Mouse (Mus musculus) ES-E14 (cell line): Measurements from ENCODE around the gene Gfpt1. TPM values are rescaled to one million over a fixed set of nuclear protein-coding genes. Genes with fewer than 3 reads are reported as not detected.

Experiments
- DNase-seq: peaks from one replicate; pipeline ENCODE4 v3.0.0-alpha.2; 2013; ENCODE audit warnings: low read depth, low spot score
- H3K27ac ChIP-seq: 2 replicates; pipeline ENCODE4 v1.5.1; 2012; ENCODE audit warnings: low read depth, mild to moderate bottlenecking, low read length, moderate library complexity, mixed read lengths; ENCODE audit not compliant: poor library complexity, insufficient read depth, severe bottlenecking
- H3K36me3 ChIP-seq: 2 replicates; pipeline ENCODE4 v1.6.1; 2012; ENCODE audit warnings: mild to moderate bottlenecking, low read length, moderate library complexity, mixed read lengths; ENCODE audit not compliant: control insufficient read depth, poor library complexity, insufficient read depth, severe bottlenecking
- H3K4me1 ChIP-seq, 2 experiments: fragments of 150-350 bp in 1 of 2; sonication (generic) in 1 of 2; 2 replicates each; pipeline ENCODE4 v1.6.1; 2012; ENCODE audit warnings: low read length in 2 of 2, mild to moderate bottlenecking in 1 of 2, mixed read lengths in 1 of 2; ENCODE audit not compliant: control insufficient read depth in 2 of 2, insufficient read depth in 2 of 2, poor library complexity in 1 of 2
- H3K4me3 ChIP-seq, 2 experiments: fragments of 150-350 bp in 1 of 2; sonication (generic) in 1 of 2; 2 replicates each; pipeline ENCODE4 v1.5.1; 2012; ENCODE audit warnings: low read length in 2 of 2, low read depth in 1 of 2, mild to moderate bottlenecking in 1 of 2, mixed read lengths in 1 of 2; ENCODE audit not compliant: insufficient read depth in 1 of 2, poor library complexity in 1 of 2, severe bottlenecking in 1 of 2
- H3K9ac ChIP-seq: 2 replicates; pipeline ENCODE4 v1.6.1; 2012; ENCODE audit warnings: low read depth, mild to moderate bottlenecking, low read length, mixed read lengths; ENCODE audit not compliant: poor library complexity, insufficient read depth, severe bottlenecking
- H3K9me3 ChIP-seq: fragments of 150-350 bp; sonication (generic); 2 replicates; pipeline ENCODE4 v1.6.1; 2012; ENCODE audit warnings: low read depth, mild to moderate bottlenecking, low read length; ENCODE audit not compliant: control insufficient read depth, insufficient read depth
- CHD2 ChIP-seq: IDR thresholded peaks from 2 replicates; pipeline ENCODE4 v1.6.1; 2014; ENCODE audit warnings: mild to moderate bottlenecking, low read depth, low read length, inconsistent platforms
- HCFC1 ChIP-seq: IDR thresholded peaks from 2 replicates; pipeline ENCODE4 v1.6.1; 2012; ENCODE audit warnings: low read length, inconsistent platforms, borderline replicate concordance; ENCODE audit not compliant: insufficient read depth
- MAFK ChIP-seq: IDR thresholded peaks from 2 replicates; pipeline ENCODE4 v1.6.1; 2014; ENCODE audit warnings: mild to moderate bottlenecking, low read depth, low read length, inconsistent platforms; ENCODE audit not compliant: insufficient read depth
- ZC3H11A ChIP-seq: IDR thresholded peaks from 2 replicates; pipeline ENCODE4 v1.6.1; 2012; ENCODE audit warnings: low read depth, mild to moderate bottlenecking, inconsistent platforms, low read length, borderline replicate concordance
- ZNF384 ChIP-seq: IDR thresholded peaks from 2 replicates; pipeline ENCODE4 v1.6.1; 2012; ENCODE audit warnings: low read depth, low read length, inconsistent platforms
- in situ Hi-C, 2 experiments: fragments of 600-800 bp; cut with MboI; formaldehyde crosslinking; loops; one replicate each; pipeline ENCODE4 v1.15.1; 2025; ENCODE audit warnings: low sequenced_read_pairs in 2 of 2, inconsistent platforms in 1 of 2; ENCODE audit not compliant: unreplicated experiment in 2 of 2
- total RNA-seq: library from RNA; depleted of rRNA; stranded (reverse); fragments of 300-350 nt; gene quantifications from 2 replicates; pipeline ENCODE4 v1.2.3, GENCODE M21; 2012

Gfpt1 gene
- total RNA-seq, 1 experiment: 16.6 TPM

GRCm38 (mm10) chr6:87130628-87131027 lies 88.0 kb downstream of the Gfpt1 start:
- Histone ChIP-seq H3K4me1 (no peaks in the 10 kb centered on the region), H3K4me3 (no peak overlapping the region), H3K9me3 (no peaks in the 10 kb centered on the region), H3K9ac (no peak overlapping the region), H3K36me3 (no peaks in the 10 kb centered on the region), H3K27ac (no peak overlapping the region)
- no peak for DNase-seq
- TF ChIP-seq ZC3H11A: no peak
- no peak for TF ChIP-seq MAFK
- TF ChIP-seq HCFC1: no peak
- in situ Hi-C loops: no loop called here

- H3K27ac ChIP-seq: no peak overlapping the region
- H3K4me3 ChIP-seq: no peak overlapping the region
- no peaks in the 10 kb centered on the region for H3K36me3 ChIP-seq
- no peak overlapping the region for H3K9ac ChIP-seq
- DNase-seq: no peak
- no peaks in the 10 kb centered on the region for H3K9me3 ChIP-seq
- TF ChIP-seq HCFC1: no peak
- no peak for TF ChIP-seq CHD2
- no peak for TF ChIP-seq ZNF384
- TF ChIP-seq ZC3H11A: no peak
- no peak for TF ChIP-seq MAFK
- no peaks in the 10 kb centered on the region for H3K4me1 ChIP-seq
- in situ Hi-C loops: no loop called here
Measured at GRCm38 (mm10) chr6:87131078-87131477, 88.4 kb downstream of the Gfpt1 start.

GRCm38 (mm10) chr6:87133520-87133919 lies 90.9 kb downstream of the Gfpt1 start:
- no peaks in the 10 kb centered on the region for H3K9me3 ChIP-seq
- H3K4me3 ChIP-seq: no peak overlapping the region
- no peaks in the 10 kb centered on the region for H3K4me1 ChIP-seq
- H3K36me3 ChIP-seq: no peaks in the 10 kb centered on the region
- H3K9ac ChIP-seq: no peak overlapping the region
- no peak for DNase-seq
- no peak overlapping the region for H3K27ac ChIP-seq
- in situ Hi-C loops: no loop called here
- TF ChIP-seq ZNF384: no peak
- no peak for TF ChIP-seq MAFK
- TF ChIP-seq HCFC1: no peak

- no peaks in the 10 kb centered on the region for H3K4me1 ChIP-seq
- no peaks in the 10 kb centered on the region for H3K36me3 ChIP-seq
- no peak overlapping the region for H3K9ac ChIP-seq
- in situ Hi-C loops: no loop called here
- H3K27ac ChIP-seq: no peak overlapping the region
- H3K9me3 ChIP-seq: no peaks in the 10 kb centered on the region
- TF ChIP-seq HCFC1 (no peak), ZNF384 (no peak), MAFK (no peak), ZC3H11A (no peak), CHD2 (no peak)
- H3K4me3 ChIP-seq: no peak overlapping the region
- no peak for DNase-seq
Measured at GRCm38 (mm10) chr6:87133966-87134546, 91.4 kb downstream of the Gfpt1 start.

- H3K27ac ChIP-seq: no peak overlapping the region
- H3K4me3 ChIP-seq: no peak overlapping the region
- in situ Hi-C loops: no loop called here
- no peaks in the 10 kb centered on the region for H3K9me3 ChIP-seq
- no peak for DNase-seq
- H3K9ac ChIP-seq: no peak overlapping the region
- TF ChIP-seq HCFC1 (no peak), ZNF384 (no peak), MAFK (no peak), CHD2 (no peak), ZC3H11A (no peak)
- peaks cover 0 to 3% of the 10 kb centered on the region in 2 experiments; a peak in 1 of 4 replicates for H3K4me1 ChIP-seq
- H3K36me3 ChIP-seq: no peaks in the 10 kb centered on the region
Measured at GRCm38 (mm10) chr6:87138479-87138878, 95.8 kb downstream of the Gfpt1 start.
